Mouse (Mus musculus) thymus, postnatal 25 days (tissue): ENCODE measurements around the gene Cym.

Experiments used
- DNase-seq: peaks from one replicate; pipeline ENCODE4 v3.0.0; 2022

The Cym gene

DNA sequence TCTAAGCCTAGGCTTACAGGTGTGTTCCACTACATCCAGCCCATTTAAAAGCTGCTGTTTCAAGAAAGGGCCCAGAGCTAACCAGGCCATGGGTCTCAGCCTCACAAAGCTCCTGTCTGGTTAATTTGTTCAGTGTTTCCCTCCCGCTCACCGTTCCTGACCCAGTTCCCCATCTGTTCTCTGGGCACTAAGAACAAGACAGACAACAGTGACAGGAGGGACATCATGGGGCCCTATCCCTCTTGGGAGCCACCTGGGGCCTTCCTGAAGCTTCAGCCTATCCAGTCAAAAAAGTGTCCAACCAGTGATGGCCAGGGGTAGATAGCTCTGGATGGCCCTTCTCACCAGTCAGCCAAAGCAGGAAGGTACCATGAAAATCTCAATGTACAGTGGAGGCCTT lies 58.8 kb downstream of the Cym start:
- DNase-seq, result no peak
